26 mouse cellular contexts compared by ENCODE assay signal in the genomic region with DNA sequence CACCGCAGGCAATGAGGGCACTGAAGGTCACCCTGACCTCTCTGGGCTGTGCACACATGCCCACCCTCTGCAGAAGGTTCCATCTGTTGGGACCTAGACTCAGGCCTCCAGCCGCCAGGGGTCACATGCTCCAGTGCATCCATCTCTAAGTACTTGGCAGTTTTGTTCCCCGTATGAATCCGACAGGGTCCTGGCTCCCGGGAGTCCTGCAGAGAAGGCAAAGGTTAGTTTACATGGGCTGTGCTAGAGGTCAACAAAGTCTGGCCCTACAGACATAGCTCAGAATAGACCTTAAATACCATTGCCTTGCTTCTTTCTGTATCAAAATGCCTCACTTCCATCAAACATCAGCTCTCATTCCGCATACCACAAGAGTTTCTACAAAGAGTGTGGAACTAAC. TPM values are rescaled to one million over a fixed set of nuclear protein-coding genes. Genes with fewer than 3 reads are reported as not detected.
DNase-seq lines count a peak whose midpoint lies in the region; ATAC-seq and TF ChIP-seq lines count a peak whose summit lies in the region.
"Had no signal": no experiment of that assay in that cellular context is flagged by ENCODE, and none has a peak within 500 bp of the region (broad histone marks: within the 10 kb centered on the region; RNA-seq: fewer than 3 reads in every experiment).

No protein-coding gene starts in this region.

- H3K4me3 ChIP-seq in hindbrain, postnatal 0 days (ENCODE audit: low read length), result no peak overlapping the region
- no peak overlapping the region for H3K4me3 ChIP-seq in hindbrain, embryonic 12.5 days
- peak overlapping the region; percentile 21 for H3K4me3 ChIP-seq in megakaryocyte, embryonic 14.5 days (replicated peaks)
- no peak overlapping the region for H3K4me3 ChIP-seq in liver, embryonic 16.5 days (ENCODE audit: low read depth, low read length)
- H3K4me3 ChIP-seq: embryonic facial prominence, embryonic 13.5 days; limb, embryonic 12.5 days; lung, embryonic 15.5 days; midbrain, embryonic 15.5 days; neural tube, embryonic 13.5 days had no signal

- H3K9me3 ChIP-seq in hindbrain, postnatal 0 days (ENCODE audit: low read length), result no peaks in the 10 kb centered on the region
- no peaks in the 10 kb centered on the region for H3K9me3 ChIP-seq in hindbrain, embryonic 12.5 days (replicated peaks)
- H3K9me3 ChIP-seq in megakaryocyte, embryonic 14.5 days, result no peaks in the 10 kb centered on the region
- H3K9me3 ChIP-seq in liver, embryonic 16.5 days (replicated peaks; ENCODE audit: control insufficient read depth, low read length), result no peaks in the 10 kb centered on the region
- H3K9me3 ChIP-seq: embryonic facial prominence, embryonic 13.5 days; G1E; limb, embryonic 12.5 days; lung, embryonic 15.5 days; midbrain, embryonic 15.5 days; neural tube, embryonic 13.5 days had no signal

- no peak overlapping the region for H3K4me2 ChIP-seq in hindbrain, postnatal 0 days (ENCODE audit: low read depth, low read length)
- no peak overlapping the region for H3K4me2 ChIP-seq in hindbrain, embryonic 12.5 days (replicated peaks)
- H3K4me2 ChIP-seq in liver, embryonic 16.5 days (ENCODE audit: low read depth, low read length), result no peak overlapping the region
- H3K4me2 ChIP-seq: embryonic facial prominence, embryonic 13.5 days; heart, embryonic 11.5 days; limb, embryonic 12.5 days; lung, embryonic 15.5 days; midbrain, embryonic 15.5 days; neural tube, embryonic 13.5 days had no signal

- no peak for DNase-seq in hindbrain, postnatal 0 days (ENCODE audit: low spot score)
- no peak for DNase-seq in layer of hippocampus, postnatal 36 days
- no peak for DNase-seq in thymus, postnatal 10 days (ENCODE audit: low spot score in 2 of 2)
- DNase-seq: adrenal gland, postnatal 10 days; cerebellum, adult 18-20 months; cerebellum, postnatal 25 days; kidney, adult 8-10 months; kidney, postnatal 36 days; lung, postnatal 36 days; right cerebral cortex, postnatal 4 days; thymus, adult 2 months had no signal

- no peaks in the 10 kb centered on the region for H3K4me1 ChIP-seq in hindbrain, postnatal 0 days (ENCODE audit: insufficient read depth, low read length)
- no peaks in the 10 kb centered on the region for H3K4me1 ChIP-seq in hindbrain, embryonic 12.5 days
- H3K4me1 ChIP-seq in megakaryocyte, embryonic 14.5 days, result peaks cover 39% of the 10 kb centered on the region
- H3K4me1 ChIP-seq in liver, embryonic 16.5 days (ENCODE audit: control insufficient read depth, low read depth, low read length), result no peaks in the 10 kb centered on the region; the same call in 1 of the 2 replicates
- H3K4me1 ChIP-seq: embryonic facial prominence, embryonic 13.5 days; limb, embryonic 12.5 days; lung, embryonic 15.5 days; midbrain, embryonic 15.5 days; neural tube, embryonic 13.5 days had no signal

- H3K27me3 ChIP-seq in hindbrain, postnatal 0 days (ENCODE audit: insufficient read depth, low read length), result no peaks in the 10 kb centered on the region
- H3K27me3 ChIP-seq in hindbrain, embryonic 12.5 days, result no peaks in the 10 kb centered on the region
- no peaks in the 10 kb centered on the region for H3K27me3 ChIP-seq in megakaryocyte, embryonic 14.5 days (replicated peaks)
- H3K27me3 ChIP-seq in liver, embryonic 16.5 days (ENCODE audit: control insufficient read depth, insufficient read depth, low read depth, low read length), result no peaks in the 10 kb centered on the region
- H3K27me3 ChIP-seq: CH12.LX; embryonic facial prominence, embryonic 13.5 days; limb, embryonic 12.5 days; lung, embryonic 15.5 days; midbrain, embryonic 15.5 days; neural tube, embryonic 13.5 days; Patski had no signal

- no peak overlapping the region for H3K27ac ChIP-seq in hindbrain, postnatal 0 days
- no peak overlapping the region for H3K27ac ChIP-seq in hindbrain, embryonic 12.5 days
- no peak overlapping the region for H3K27ac ChIP-seq in liver, embryonic 16.5 days (ENCODE audit: low read length)
- H3K27ac ChIP-seq: embryonic facial prominence, embryonic 13.5 days; limb, embryonic 12.5 days; lung, embryonic 15.5 days; midbrain, embryonic 15.5 days; neural tube, embryonic 13.5 days had no signal

- no peaks in the 10 kb centered on the region for H3K36me3 ChIP-seq in hindbrain, postnatal 0 days (ENCODE audit: insufficient read depth, low read length)
- no peaks in the 10 kb centered on the region for H3K36me3 ChIP-seq in hindbrain, embryonic 12.5 days
- H3K36me3 ChIP-seq in megakaryocyte, embryonic 14.5 days (replicated peaks; ENCODE audit: low read length), result peaks cover 67% of the 10 kb centered on the region
- H3K36me3 ChIP-seq in liver, embryonic 16.5 days (ENCODE audit: control insufficient read depth, insufficient read depth), result no peaks in the 10 kb centered on the region; the same call in 1 of the 2 replicates
- H3K36me3 ChIP-seq: limb, embryonic 12.5 days; midbrain, embryonic 15.5 days; neural tube, embryonic 13.5 days had no signal

- no peak overlapping the region for H3K9ac ChIP-seq in hindbrain, postnatal 0 days (replicated peaks; ENCODE audit: low read length)
- no peak overlapping the region for H3K9ac ChIP-seq in hindbrain, embryonic 12.5 days
- H3K9ac ChIP-seq in liver, embryonic 16.5 days (ENCODE audit: low read depth, low read length), result no peak overlapping the region
- H3K9ac ChIP-seq: embryonic facial prominence, embryonic 13.5 days; limb, embryonic 12.5 days; lung, embryonic 15.5 days; midbrain, embryonic 15.5 days; neural tube, embryonic 13.5 days had no signal

- 0 out of 2 replicates have a peak, but pooled peaks have one; percentile 38 for ATAC-seq in hindbrain, postnatal 0 days
- no peak for ATAC-seq in hindbrain, embryonic 12.5 days (ENCODE audit: low FRiP score)
- no peak for ATAC-seq in megakaryocyte, adult 5-6 weeks (ENCODE audit: poor library complexity, severe bottlenecking)
- peak; percentile 75 for ATAC-seq in liver, embryonic 16.5 days (ENCODE audit: low read depth)
- ATAC-seq: activated CD4-positive, CD25-positive, alpha-beta regulatory T cell, adult 4 months; forebrain, embryonic 14.5 days; midbrain, embryonic 15.5 days; Patski had no signal

- no peak for TF ChIP-seq CTCF in hindbrain, postnatal 0 days (IDR thresholded peaks at IDR 0.05; ENCODE audit: low read depth)

- 72% methylated on average over 6 of the region's 6 CpGs for WGBS in hindbrain, postnatal 0 days
- 68% methylated on average over 6 of the region's 6 CpGs for WGBS in hindbrain, embryonic 12.5 days
- WGBS in liver, embryonic 16.5 days (ENCODE audit: insufficient replicate concordance), result 59% methylated on average over 6 of the region's 6 CpGs

RNA-seq across cellular contexts. Expression of a gene that starts 17.0 kb away (rescaled TPM):
- total RNA-seq in hindbrain, postnatal 0 days (2014; rRNA removed), result 11.1 and 12.8 TPM in 2 replicates
- polyA plus RNA-seq in hindbrain, postnatal 0 days (2015; fragmentation: Nextera tagmentation; extraction: Ambion mirVana), result 14.1 and 14.5 TPM in 2 replicates
- polyA plus RNA-seq in hindbrain, embryonic 12.5 days (2016; fragmentation: Nextera tagmentation; extraction: Ambion mirVana), result 7.1 and 8.6 TPM in 2 replicates
- polyA plus RNA-seq in megakaryocyte, embryonic 14.5 days (2012; ENCODE audit: insufficient read depth, low replicate concordance), result 2.0 and 7.5 TPM in 2 replicates
- total RNA-seq in megakaryocyte, adult 5-6 weeks (2015), result 10.9 and 12.1 TPM in 2 replicates
- 34.4 and 41.3 TPM in 2 replicates for total RNA-seq in megakaryocyte, adult 5-6 weeks (2017)
- polyA plus RNA-seq in liver, embryonic 16.5 days (2015; fragmentation: Nextera tagmentation; extraction: Ambion mirVana), result 6.2 and 6.3 TPM in 2 replicates
- total RNA-seq in layer of hippocampus, postnatal 36 days (2021), result 10 to 100 TPM; 22.5 to 26.3 TPM

RNA-seq across cellular contexts. Expression of a gene that starts 28.9 kb away (rescaled TPM):
- 29.8 and 37.7 TPM in 2 replicates for total RNA-seq in hindbrain, postnatal 0 days (2014; rRNA removed)
- polyA plus RNA-seq in hindbrain, postnatal 0 days (2015; fragmentation: Nextera tagmentation; extraction: Ambion mirVana), result 12.0 and 14.1 TPM in 2 replicates
- polyA plus RNA-seq in hindbrain, embryonic 12.5 days (2016; fragmentation: Nextera tagmentation; extraction: Ambion mirVana), result 17.5 and 17.8 TPM in 2 replicates
- polyA plus RNA-seq in megakaryocyte, embryonic 14.5 days (2012; ENCODE audit: insufficient read depth, low replicate concordance), result 8.6 and 17.1 TPM in 2 replicates
- total RNA-seq in megakaryocyte, adult 5-6 weeks (2015), result 34.7 and 38.5 TPM in 2 replicates
- 48.1 and 60.7 TPM in 2 replicates for total RNA-seq in megakaryocyte, adult 5-6 weeks (2017)
- 6.5 and 6.8 TPM in 2 replicates for polyA plus RNA-seq in liver, embryonic 16.5 days (2015; fragmentation: Nextera tagmentation; extraction: Ambion mirVana)
- 1 to 10 TPM; 3.2 to 4.5 TPM for total RNA-seq in layer of hippocampus, postnatal 36 days (2021)

Comparison
In these comparisons a context has a peak if more than half of its experiments do, and no peak if none do; other contexts are left out.
1. ATAC-seq: peak in hindbrain, postnatal 0 days (single experiment) and liver, embryonic 16.5 days (single experiment); none in hindbrain, embryonic 12.5 days (single experiment) and megakaryocyte, adult 5-6 weeks (single experiment).